Mouse (Mus musculus): ENCODE data around the gene Mrpl19. TPM values are rescaled to one million over a fixed set of nuclear protein-coding genes. Genes with fewer than 3 reads are reported as not detected.

Mrpl19 gene
- total and polyA plus RNA-seq, 3 experiments = 36.6 to 89.0 TPM; not detected in 1

DNA sequence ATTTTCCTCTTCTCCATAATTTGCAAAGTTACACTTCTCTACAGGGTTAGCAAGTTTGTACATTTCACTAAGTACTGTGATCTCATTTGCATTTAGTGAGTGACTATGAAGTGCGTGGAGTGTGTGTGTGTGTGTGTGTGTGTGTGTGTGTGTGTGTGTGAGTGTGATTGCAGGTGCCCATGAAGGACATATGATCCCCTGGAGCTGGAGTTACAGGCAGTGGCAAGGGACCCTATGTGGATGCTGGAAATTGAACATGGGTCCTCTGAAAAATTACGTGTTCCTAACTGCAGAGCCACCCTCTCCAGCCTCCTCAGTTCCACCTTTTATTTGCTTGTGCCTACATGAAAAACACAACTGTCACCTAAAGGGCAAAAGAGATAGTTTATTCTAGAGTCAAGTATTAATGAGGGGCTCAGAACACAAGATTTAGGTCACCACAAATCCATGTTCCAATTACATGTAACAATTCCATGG, 348 bp upstream of the Mrpl19 start:
- no peak for DNase-seq (ENCODE audit: low read depth, low spot score)
- Histone ChIP-seq H3K4me1 (ENCODE audit: control insufficient read depth in 1 of 2, insufficient read depth in 2 of 2, low read length in 2 of 2) (peaks cover 0 to 4% of the 10 kb centered on the region in 2 experiments; a peak in 1 of 4 replicates), H3K79me2 (ENCODE audit: control insufficient read depth, insufficient read depth, low read length, poor library complexity) (peaks cover 15% of the 10 kb centered on the region), H3K9me3 (replicated peaks; ENCODE audit: insufficient read depth, low read length) (no peaks in the 10 kb centered on the region), H3K36me3 (ENCODE audit: control insufficient read depth in 1 of 2, insufficient read depth in 2 of 2, low read length in 2 of 2) (peaks cover 3 to 4% of the 10 kb centered on the region in 2 experiments), H3K27ac (ENCODE audit: control insufficient read depth, low read depth, low read length) (no peak overlapping the region), H3K9ac (ENCODE audit: control insufficient read depth, low read depth, low read length, poor library complexity, severe bottlenecking) (peak overlapping the region; percentile 39), H3K27me3 (ENCODE audit: control insufficient read depth in 1 of 2, insufficient read depth in 2 of 2, low read length in 2 of 2) (peaks cover 0 to 2% of the 10 kb centered on the region in 2 experiments; a peak in 1 of 4 replicates), H3K4me3 (ENCODE audit: control insufficient read depth in 1 of 2, insufficient read depth in 1 of 2, low read depth in 2 of 2, low read length in 2 of 2) (peak overlapping the region; percentile 84 to 91)
- 0 out of 2 replicates have a peak, but pooled peaks have one; percentile 4 for TF ChIP-seq MAZ (IDR thresholded peaks at IDR 0.05; ENCODE audit: low read depth, low read length)
- no peak for TF ChIP-seq ZKSCAN1 (IDR thresholded peaks at IDR 0.05; ENCODE audit: low read depth, low read length)
- peak; percentile 7; the same call in 1 of the 2 replicates for TF ChIP-seq NELFE (IDR thresholded peaks at IDR 0.05; ENCODE audit: low read depth, low read length)

DNA sequence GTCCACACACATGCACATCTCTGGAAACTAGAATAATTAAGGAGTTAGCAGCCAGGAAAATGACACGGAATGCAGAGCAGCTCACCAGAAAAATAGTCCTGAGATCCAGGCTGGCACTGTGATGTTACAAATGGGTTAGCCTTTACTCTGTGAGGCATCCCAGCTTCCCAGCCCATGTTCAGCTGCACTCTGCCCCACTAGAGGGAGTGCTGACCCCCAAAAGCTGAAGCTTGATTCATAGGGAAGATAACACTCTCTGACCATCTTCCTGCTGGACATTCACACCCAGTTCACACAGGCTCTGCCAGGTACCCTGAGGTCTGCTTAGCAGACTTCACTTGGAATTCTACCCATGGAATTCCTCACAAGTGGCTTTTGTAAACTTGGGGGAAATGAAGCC, 5.5 kb downstream of the Mrpl19 start:
- no peak for TF ChIP-seq SIN3A (IDR thresholded peaks at IDR 0.05; ENCODE audit: low read length)
- TF ChIP-seq CTCF (IDR thresholded peaks at IDR 0.05 in 2 of 3, conservative IDR thresholded peaks at IDR 0.05 in 1 of 3; ENCODE audit: control insufficient read depth in 1 of 3, insufficient read depth in 1 of 3, low read depth in 2 of 3, low read length in 3 of 3, poor library complexity in 1 of 3, severe bottlenecking in 1 of 3) = peak; percentile 22 to 36 (median 36); a peak in 4 of 6 replicates
- no peak for TF ChIP-seq POLR2AphosphoS5 (IDR thresholded peaks at IDR 0.05; ENCODE audit: borderline replicate concordance, low read depth, low read length)
- Histone ChIP-seq H3K9ac (ENCODE audit: control insufficient read depth, low read depth, low read length, poor library complexity, severe bottlenecking) (no peak overlapping the region), H3K4me3 (ENCODE audit: control insufficient read depth in 1 of 2, insufficient read depth in 1 of 2, low read depth in 2 of 2, low read length in 2 of 2) (no peak overlapping the region), H3K9me3 (replicated peaks; ENCODE audit: insufficient read depth, low read length) (no peaks in the 10 kb centered on the region), H3K79me2 (ENCODE audit: control insufficient read depth, insufficient read depth, low read length, poor library complexity) (peaks cover 11% of the 10 kb centered on the region), H3K27me3 (ENCODE audit: control insufficient read depth in 1 of 2, insufficient read depth in 2 of 2, low read length in 2 of 2) (no peaks in the 10 kb centered on the region), H3K36me3 (ENCODE audit: control insufficient read depth in 1 of 2, insufficient read depth in 2 of 2, low read length in 2 of 2) (peaks cover 3 to 24% of the 10 kb centered on the region in 2 experiments; a peak in 3 of 4 replicates), H3K4me1 (ENCODE audit: control insufficient read depth in 1 of 2, insufficient read depth in 2 of 2, low read length in 2 of 2) (peaks cover 0 to 4% of the 10 kb centered on the region in 2 experiments; a peak in 1 of 4 replicates), H3K27ac (ENCODE audit: control insufficient read depth, low read depth, low read length) (no peak overlapping the region)
- DNase-seq (ENCODE audit: low read depth, low spot score) = no peak

DNA sequence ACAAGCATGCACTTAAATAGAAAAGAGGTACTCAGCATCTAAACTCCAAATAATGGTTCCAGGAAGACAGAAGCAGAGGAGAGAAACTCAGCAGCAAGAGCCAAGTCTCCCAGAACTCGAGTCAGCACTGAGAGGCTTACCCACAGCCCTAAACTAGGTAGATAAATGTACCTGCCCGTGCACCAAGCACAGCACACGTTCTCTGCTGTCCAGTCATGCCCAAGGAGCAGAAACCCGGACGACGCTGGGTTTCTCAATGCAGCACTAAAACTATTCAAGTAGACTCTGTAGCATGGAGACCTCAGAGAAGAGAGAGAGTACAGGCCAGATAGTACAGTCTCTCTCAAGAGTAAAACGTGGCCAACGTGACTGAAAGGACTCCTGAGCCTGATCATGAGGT, 5.9 kb downstream of the Mrpl19 start:
- DNase-seq (ENCODE audit: low read depth, low spot score) = no peak
- H3K9me3 ChIP-seq (replicated peaks; ENCODE audit: insufficient read depth, low read length) = no peaks in the 10 kb centered on the region
- no peak overlapping the region for H3K4me3 ChIP-seq (ENCODE audit: control insufficient read depth in 1 of 2, insufficient read depth in 1 of 2, low read depth in 2 of 2, low read length in 2 of 2)
- no peaks in the 10 kb centered on the region for H3K27me3 ChIP-seq (ENCODE audit: control insufficient read depth in 1 of 2, insufficient read depth in 2 of 2, low read length in 2 of 2)
- H3K27ac ChIP-seq (ENCODE audit: control insufficient read depth, low read depth, low read length) = no peak overlapping the region
- H3K79me2 ChIP-seq (ENCODE audit: control insufficient read depth, insufficient read depth, low read length, poor library complexity) = peaks cover 7% of the 10 kb centered on the region
- H3K9ac ChIP-seq (ENCODE audit: control insufficient read depth, low read depth, low read length, poor library complexity, severe bottlenecking) = no peak overlapping the region
- H3K36me3 ChIP-seq (ENCODE audit: control insufficient read depth in 1 of 2, insufficient read depth in 2 of 2, low read length in 2 of 2) = peaks cover 3 to 24% of the 10 kb centered on the region in 2 experiments; a peak in 3 of 4 replicates
- peaks cover 0 to 4% of the 10 kb centered on the region in 2 experiments; a peak in 1 of 4 replicates for H3K4me1 ChIP-seq (ENCODE audit: control insufficient read depth in 1 of 2, insufficient read depth in 2 of 2, low read length in 2 of 2)
- TF ChIP-seq MEF2A (IDR thresholded peaks at IDR 0.05; ENCODE audit: extremely low read depth, insufficient replicate concordance, low read depth, low read length, poor library complexity, severe bottlenecking) = no peak
- TF ChIP-seq NELFE (IDR thresholded peaks at IDR 0.05; ENCODE audit: low read depth, low read length) = no peak
- TF ChIP-seq ZKSCAN1 (IDR thresholded peaks at IDR 0.05; ENCODE audit: low read depth, low read length) = no peak
- no peak for TF ChIP-seq ELF1 (IDR thresholded peaks at IDR 0.05; ENCODE audit: low read depth, low read length)
- no peak for TF ChIP-seq TCF12 (IDR thresholded peaks at IDR 0.05; ENCODE audit: low read depth, low read length)
- no peak for TF ChIP-seq RAD21 (IDR thresholded peaks at IDR 0.05; ENCODE audit: low read depth, low read length)
- TF ChIP-seq SMC3 (IDR thresholded peaks at IDR 0.05; ENCODE audit: low read depth, low read length) = no peak
- TF ChIP-seq JUND (IDR thresholded peaks at IDR 0.05; ENCODE audit: low read depth, low read length) = no peak
- TF ChIP-seq ZC3H11A (IDR thresholded peaks at IDR 0.05; ENCODE audit: low read depth, low read length) = no peak
- TF ChIP-seq TBP (IDR thresholded peaks at IDR 0.05; ENCODE audit: low read depth, low read length) = no peak
- TF ChIP-seq CHD1 (IDR thresholded peaks at IDR 0.05; ENCODE audit: low read depth, low read length) = no peak
- no peak for TF ChIP-seq UBTF (IDR thresholded peaks at IDR 0.05; ENCODE audit: borderline replicate concordance, insufficient read depth, low read depth, low read length)
- no peak for TF ChIP-seq ZNF384 (IDR thresholded peaks at IDR 0.05; ENCODE audit: low read depth, low read length)
- TF ChIP-seq POLR2AphosphoS5 (IDR thresholded peaks at IDR 0.05; ENCODE audit: borderline replicate concordance, low read depth, low read length) = no peak
- TF ChIP-seq MAFK (IDR thresholded peaks at IDR 0.05; ENCODE audit: borderline replicate concordance, low read depth, low read length) = no peak
- TF ChIP-seq MAX (IDR thresholded peaks at IDR 0.05; ENCODE audit: low read length) = no peak
- TF ChIP-seq MYB (IDR thresholded peaks at IDR 0.05; ENCODE audit: low read depth, low read length) = no peak
- no peak for TF ChIP-seq USF2 (IDR thresholded peaks at IDR 0.05; ENCODE audit: borderline replicate concordance in 1 of 2, insufficient read depth in 1 of 2, low read depth in 1 of 2, low read length in 2 of 2)
- no peak for TF ChIP-seq MYC (IDR thresholded peaks at IDR 0.05; ENCODE audit: low read depth, low read length)

All from MEL (cell line).